Mouse (Mus musculus) granulocyte monocyte progenitor cell, adult 5-6 weeks (primary cell): ENCODE results near the gene Pdx1. TPM values are rescaled to one million over a fixed set of nuclear protein-coding genes. Genes with fewer than 3 reads are reported as not detected.
A peak's percentile ranks its signal among the peaks of the same experiment; 100 is the strongest.

Experiments
- ATAC-seq: replicated peaks from 2 replicates; pipeline ENCODE4 v1.8.0; 2016; ENCODE audit warnings: mild to moderate bottlenecking, moderate TSS enrichment, inconsistent platforms; ENCODE audit not compliant: poor library complexity, severe bottlenecking
- total RNA-seq, 2 experiments: library from RNA; stranded (forward) in 1 of 2; stranded (reverse) in 1 of 2; fragments of 200-712, 200-1000 nt in 1 of 2; fragments of >200 nt in 1 of 2; fragmentation: Nextera tagmentation in 1 of 2; gene quantifications; 2 replicates each; pipeline ENCODE4 v1.2.3; 2014 to 2017

Gene Pdx1
- total RNA-seq, 2 experiments from 2014 or later, result not detected

- ATAC-seq, result peak; percentile 23
Measured at GRCm38 (mm10) chr5:147305856-147306637, 36.3 kb downstream of the Pdx1 start.

- peak; percentile 31 for ATAC-seq
Measured at GRCm38 (mm10) chr5:147306638-147307397, 37.1 kb downstream of the Pdx1 start, which contains the start of gene Cdx2. TSS of gene Cdx2 (minus strand) at chr5:147307270.

- no peak for ATAC-seq
Measured at GRCm38 (mm10) chr5:147307398-147307785, 37.6 kb downstream of the Pdx1 start.

DNA sequence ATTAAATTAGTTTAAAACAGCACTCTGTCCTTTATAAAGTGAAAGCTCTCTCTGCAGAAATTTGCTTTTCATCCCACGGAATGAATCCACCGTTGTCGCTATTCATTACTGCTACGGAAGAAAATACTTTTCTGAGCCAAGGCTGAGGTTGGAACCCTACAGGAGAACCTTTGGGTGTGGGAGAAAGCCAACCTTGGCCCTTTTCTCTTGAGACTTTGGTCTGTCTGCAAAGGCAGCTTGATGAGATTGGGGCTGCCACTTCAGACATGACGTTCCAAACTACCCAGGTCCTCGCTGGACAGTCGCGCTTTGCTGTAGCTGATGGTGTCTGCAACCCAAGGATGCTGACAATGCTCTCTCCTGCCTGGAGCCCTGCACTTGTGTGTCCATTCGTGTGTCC lies 38.7 kb downstream of the Pdx1 start:
- ATAC-seq, result no peak

DNA sequence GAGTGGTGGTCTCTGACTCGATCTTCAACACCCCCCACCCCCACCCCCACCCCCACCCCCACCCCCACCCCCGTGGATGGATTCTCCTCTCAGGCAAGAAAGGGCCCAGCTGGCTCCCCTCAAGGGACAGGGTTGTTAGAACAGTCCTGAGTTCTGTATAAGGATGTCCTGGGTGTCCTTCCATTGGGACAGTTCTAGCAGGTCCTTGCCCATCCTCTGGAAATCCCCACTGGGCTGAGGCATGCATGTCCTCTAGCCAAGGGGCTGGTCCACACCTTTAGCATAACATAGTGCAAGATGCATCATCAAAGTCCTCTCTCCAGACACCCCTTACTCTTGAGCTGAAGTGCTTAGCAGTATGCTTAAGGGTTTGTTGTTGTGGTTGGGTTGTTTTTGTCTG lies 40.0 kb downstream of the Pdx1 start:
- no peak for ATAC-seq

GRCm38 (mm10) chr5:147312830-147313685 lies 43.3 kb downstream of the Pdx1 start:
- no peak for ATAC-seq

DNA sequence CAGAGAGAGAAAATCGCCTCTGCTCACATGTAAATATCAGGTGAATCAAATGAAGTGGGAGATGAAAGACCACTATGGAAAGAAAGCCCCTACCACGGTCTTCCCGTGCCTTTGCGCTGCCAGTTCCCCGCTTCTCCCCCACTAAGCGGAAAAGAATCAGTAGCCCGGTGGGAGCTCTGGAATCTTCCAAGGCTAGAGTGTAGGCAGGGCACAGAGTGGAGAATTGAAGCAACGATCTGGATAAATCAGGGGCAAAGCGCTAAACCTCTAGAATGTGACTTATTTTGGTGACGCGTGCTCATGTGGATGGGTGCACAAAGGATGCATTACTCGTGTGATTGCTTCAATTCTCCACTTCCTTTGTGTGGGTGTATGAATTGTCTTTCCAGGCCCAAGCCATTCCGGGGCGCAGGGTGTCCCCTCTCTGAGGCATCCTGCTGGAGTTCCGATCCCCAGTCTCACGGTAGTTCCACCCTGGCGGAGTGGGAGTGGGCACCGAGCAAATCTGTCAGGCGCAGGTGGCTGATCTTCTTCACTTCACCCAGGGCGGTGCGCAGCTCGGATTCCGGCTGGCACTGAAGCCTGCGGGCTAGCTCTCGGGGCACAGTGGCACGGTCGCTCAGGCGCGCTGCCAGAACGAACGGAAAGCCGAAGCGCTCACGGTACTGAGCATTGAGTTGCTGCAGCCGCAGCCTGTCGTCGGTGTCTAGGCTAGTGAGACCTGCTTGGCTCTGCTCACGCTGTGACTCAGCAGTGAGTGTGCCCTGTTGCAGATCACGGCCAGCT lies 45.1 kb downstream of the Pdx1 start:
- peak; percentile 38 for ATAC-seq

DNA sequence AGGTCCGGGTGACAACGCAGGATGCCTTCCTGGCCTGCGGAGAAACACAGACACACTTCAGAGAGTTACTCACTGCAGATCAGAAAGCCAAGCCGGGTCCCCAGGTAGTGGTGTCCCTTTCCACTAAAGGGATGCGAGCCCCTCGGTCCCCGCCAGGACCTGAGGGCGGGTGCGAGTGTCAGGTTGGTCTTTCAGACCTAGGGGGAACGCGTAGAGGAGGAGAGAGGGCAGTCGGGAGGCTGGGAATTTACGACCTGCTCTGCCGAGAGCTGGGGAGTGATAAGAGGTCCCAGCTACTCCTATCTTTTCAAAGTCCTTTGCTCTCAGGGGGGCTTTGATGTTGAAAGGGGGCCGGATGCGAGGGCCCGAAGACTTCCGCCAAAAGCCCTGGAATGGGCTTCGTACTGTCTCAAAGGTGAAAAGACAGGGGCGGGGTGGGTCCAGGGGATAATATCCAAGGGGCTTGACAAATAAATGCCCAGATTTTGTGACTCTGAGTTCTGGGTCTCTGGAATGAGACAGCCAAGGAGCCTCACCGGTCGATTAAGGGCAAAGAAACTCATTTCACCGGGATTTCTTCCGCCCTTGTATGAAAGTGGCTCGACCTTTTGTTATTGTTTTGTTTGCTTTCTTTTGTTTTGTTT lies 45.8 kb downstream of the Pdx1 start:
- no peak for ATAC-seq

GRCm38 (mm10) chr5:147317321-147317720 lies 47.6 kb downstream of the Pdx1 start:
- ATAC-seq, result no peak

DNA sequence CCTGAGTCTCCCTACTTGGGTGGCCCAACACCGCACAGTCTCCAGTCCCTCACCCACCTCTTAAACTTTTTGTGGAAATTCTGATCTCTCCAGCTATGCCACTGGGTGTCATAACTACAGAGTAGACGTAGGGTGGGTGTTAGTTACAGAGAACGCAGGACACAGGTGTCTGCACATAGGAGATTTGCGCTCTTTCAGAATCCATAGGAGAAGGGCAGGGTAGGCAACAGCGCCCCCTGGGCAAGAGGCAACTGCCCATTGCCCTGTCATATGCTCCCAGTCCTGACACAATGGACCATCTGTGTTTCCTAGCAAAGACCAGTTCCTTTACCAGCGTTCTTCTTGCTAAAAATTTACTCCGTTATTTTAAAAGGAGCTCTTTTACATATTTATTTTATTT lies 48.2 kb downstream of the Pdx1 start:
- no peak for ATAC-seq

- ATAC-seq, result peak; percentile 73
Measured at GRCm38 (mm10) chr5:147319653-147320052, 49.9 kb downstream of the Pdx1 start.

DNA sequence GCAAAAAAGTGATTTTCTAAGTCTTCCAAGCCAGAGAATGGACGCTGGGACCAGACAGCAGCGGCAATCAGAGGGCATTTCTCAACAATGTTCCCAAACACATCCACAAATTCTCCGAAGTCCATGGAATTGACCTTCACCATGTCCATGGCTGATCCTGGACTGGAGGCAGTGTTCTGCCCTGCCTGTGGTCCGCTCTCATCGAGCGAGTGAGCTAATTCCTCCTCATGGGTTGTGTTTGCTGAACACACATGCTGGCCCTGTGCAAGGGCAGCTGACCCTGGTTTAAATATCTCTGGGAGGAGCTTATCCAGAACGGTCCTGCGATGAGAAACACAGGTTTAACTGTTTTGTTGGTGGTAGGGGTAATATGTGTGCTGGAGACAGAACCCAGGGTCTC lies 52.4 kb downstream of the Pdx1 start, which contains the start of gene Urad:
TSS of gene Urad (minus strand) at position 258 of the 400 bp plus-strand sequence.
- ATAC-seq, result no peak

DNA sequence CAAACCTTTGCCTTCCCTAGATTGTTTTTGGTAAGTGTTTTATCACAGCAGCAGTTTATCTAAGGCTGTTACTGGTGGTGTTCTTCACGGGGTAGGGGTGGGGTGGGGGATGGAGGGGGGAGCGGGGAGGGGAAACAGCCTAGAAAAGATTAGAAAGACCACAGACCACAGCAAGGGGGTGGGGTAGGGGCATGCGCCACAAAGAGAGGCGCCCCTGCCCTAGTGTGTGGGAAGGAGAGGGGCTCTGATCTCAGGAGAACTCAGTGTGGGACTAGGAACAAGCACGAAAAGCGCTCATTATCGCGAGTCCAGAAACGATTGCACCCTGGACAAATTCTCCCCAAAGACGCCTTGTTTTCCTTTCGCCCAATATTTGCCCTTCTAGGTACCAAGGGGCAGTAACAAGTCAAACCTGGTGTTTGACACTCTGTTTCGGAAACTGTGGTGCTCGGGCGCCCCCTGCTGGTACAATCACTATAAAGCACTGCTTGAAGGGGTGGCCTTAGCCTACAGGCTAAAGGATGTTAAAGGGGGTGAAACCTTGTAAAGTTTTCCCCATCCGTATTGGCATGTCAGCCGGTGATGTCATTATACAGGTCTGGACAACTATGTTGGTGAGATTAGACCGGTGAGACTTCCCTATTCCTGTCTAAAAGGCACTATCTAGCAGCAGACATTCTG lies 53.6 kb downstream of the Pdx1 start:
- ATAC-seq, result peak; percentile 74

Other genes starting within 250 kb of the Pdx1 start
- gene Lnx2, start 193.4 kb upstream of the Pdx1 start, total RNA-seq (2014; fragmentation: Nextera tagmentation), result 7.9 and 8.9 TPM in 2 replicates
- 5.6 and 11.3 TPM in 2 replicates for gene Lnx2, start 193.4 kb upstream of the Pdx1 start, total RNA-seq (2017)
- 135 and 160 TPM in 2 replicates for gene Polr1d, start 192.9 kb upstream of the Pdx1 start, total RNA-seq (2014; fragmentation: Nextera tagmentation)
- gene Polr1d, start 192.9 kb upstream of the Pdx1 start, total RNA-seq (2017), result 133 and 146 TPM in 2 replicates
- not detected in 2 replicates for gene Gsx1, start 81.3 kb upstream of the Pdx1 start, total RNA-seq (2014; fragmentation: Nextera tagmentation)
- not detected in 2 replicates for gene Gsx1, start 81.3 kb upstream of the Pdx1 start, total RNA-seq (2017)
- not detected in 2 replicates for gene Cdx2, start 37.3 kb downstream of the Pdx1 start, total RNA-seq (2014; fragmentation: Nextera tagmentation)
- not detected in 2 replicates for gene Cdx2, start 37.3 kb downstream of the Pdx1 start, total RNA-seq (2017)
- not detected in 2 replicates for gene Urad, start 52.5 kb downstream of the Pdx1 start, total RNA-seq (2014; fragmentation: Nextera tagmentation)
- not detected in 2 replicates for gene Urad, start 52.5 kb downstream of the Pdx1 start, total RNA-seq (2017)
- gene Flt3, start 130.5 kb downstream of the Pdx1 start, total RNA-seq (2014; fragmentation: Nextera tagmentation), result 5.3 and 12.4 TPM in 2 replicates
- gene Flt3, start 130.5 kb downstream of the Pdx1 start, total RNA-seq (2017), result 4.7 and 7.3 TPM in 2 replicates
- gene Pan3, start 160.2 kb downstream of the Pdx1 start, total RNA-seq (2014; fragmentation: Nextera tagmentation), result 209 and 282 TPM in 2 replicates
- gene Pan3, start 160.2 kb downstream of the Pdx1 start, total RNA-seq (2017), result 147 and 198 TPM in 2 replicates